Mouse (Mus musculus) small intestine, adult 2 months (tissue): ENCODE data around the gene Cep70.

ENCODE experiments used
- CTCF ChIP-seq: fragments of 200-500 bp; IDR thresholded peaks from 2 replicates; pipeline ENCODE4 v1.5.1; 2012; ENCODE audit warnings: low read depth, mild to moderate bottlenecking, control low read depth, inconsistent platforms, low read length, moderate library complexity, mixed read lengths; ENCODE audit not compliant: insufficient replicate concordance, insufficient read length; ENCODE audit errors: extremely low read depth
- POLR2A ChIP-seq: fragments of 200-500 bp; IDR thresholded peaks from 2 replicates; pipeline ENCODE4 v1.6.1; 2012; ENCODE audit warnings: low read depth, mild to moderate bottlenecking, control low read depth, inconsistent platforms, low read length, moderate library complexity

- no peak for TF ChIP-seq POLR2A
- TF ChIP-seq CTCF = no peak
Observed at GRCm38 (mm10) chr9:99217999-99218719, 25.0 kb upstream of the Cep70 start.
